Mouse (Mus musculus) gastrocnemius, adult 18-20 months (tissue): ENCODE measurements at regions not wholly inside any gene's neighbourhood (a gene's known extent, or its start where the extent isn't known, plus 50 kb on each side); places are given as distances from the start of the nearest gene placed in this dataset.
"Not testable (repeated sequence)": the region's sequence is repeated elsewhere in the genome, so short reads cannot be mapped to it uniquely, and the experiment has no call there.

Experiments used
- DNase-seq: peaks from one replicate; pipeline ENCODE4 v3.0.0; 2021; ENCODE audit warnings: low spot score

DNA sequence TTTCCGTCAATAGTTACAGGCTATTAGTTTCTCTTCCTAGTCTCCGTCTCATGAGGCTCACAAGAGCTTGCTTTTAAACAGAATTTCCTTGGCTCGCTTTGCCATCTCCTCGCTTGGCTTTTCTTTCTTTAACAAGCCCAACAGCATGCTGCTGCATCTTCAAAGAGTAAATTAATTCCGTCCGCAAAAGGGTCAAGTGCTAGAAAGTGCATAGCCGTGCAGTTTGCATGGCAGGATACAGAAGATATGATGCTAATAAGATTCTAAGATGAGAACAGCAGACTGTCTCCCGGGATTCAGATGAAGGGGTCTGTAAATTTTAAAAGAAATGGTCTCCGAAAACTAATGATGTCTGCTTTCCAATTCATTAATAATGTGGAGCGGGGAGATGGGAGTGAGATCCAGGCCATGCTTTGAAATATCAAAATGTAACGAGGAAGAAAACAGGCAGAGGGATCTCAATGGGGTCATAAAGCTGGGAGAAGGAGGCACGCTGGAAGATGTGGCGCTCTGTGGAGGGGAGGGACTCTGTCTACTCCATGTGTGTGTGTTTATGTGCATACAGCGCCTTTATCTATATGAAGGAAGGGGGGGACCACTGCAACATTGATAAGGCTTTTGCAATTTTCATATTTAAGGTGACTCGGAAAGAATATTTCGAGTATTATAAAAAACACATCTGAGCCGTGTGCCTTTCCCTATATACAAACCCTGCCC lies 183.0 kb upstream of the Pmfbp1 start:
- DNase-seq: no peak

DNA sequence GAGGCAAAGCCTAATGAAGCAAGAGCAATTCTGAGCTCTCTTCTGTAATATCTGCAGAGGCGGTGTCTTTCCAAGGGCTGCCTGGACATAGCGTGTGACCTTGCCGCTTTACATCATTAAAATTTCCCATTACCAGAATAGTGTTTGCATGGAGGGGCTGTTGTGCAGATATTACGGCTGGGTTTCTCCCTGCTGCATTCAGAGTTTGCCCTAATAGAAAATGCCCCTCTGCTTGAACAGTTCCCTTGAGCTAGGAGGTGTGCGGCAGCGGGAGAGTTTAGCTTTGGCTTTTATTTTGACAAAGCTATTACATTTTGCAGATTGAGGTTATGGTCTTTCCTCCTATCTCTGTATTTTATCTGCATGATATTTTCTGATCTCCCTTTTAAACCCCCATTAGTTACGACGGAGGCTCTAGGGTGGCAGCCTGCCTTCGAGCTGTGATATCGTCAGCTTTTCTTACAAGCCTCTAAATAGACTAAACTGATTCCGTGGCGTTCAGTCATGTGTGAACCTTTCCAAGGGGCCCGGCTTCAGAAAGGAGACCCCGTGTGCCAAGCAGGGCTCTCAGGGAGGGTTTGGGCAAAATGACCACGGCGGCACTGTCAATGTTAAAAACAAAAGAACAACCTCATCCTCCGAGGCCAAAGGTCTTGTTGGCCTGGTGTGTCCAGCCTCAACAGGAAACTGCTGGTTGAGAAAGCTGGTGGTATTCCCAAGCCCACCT lies 182.2 kb upstream of the Pmfbp1 start:
- DNase-seq: no peak

GRCm38 (mm10) chr8:109312731-109313130 lies 181.1 kb upstream of the Pmfbp1 start:
- no peak for DNase-seq

DNA sequence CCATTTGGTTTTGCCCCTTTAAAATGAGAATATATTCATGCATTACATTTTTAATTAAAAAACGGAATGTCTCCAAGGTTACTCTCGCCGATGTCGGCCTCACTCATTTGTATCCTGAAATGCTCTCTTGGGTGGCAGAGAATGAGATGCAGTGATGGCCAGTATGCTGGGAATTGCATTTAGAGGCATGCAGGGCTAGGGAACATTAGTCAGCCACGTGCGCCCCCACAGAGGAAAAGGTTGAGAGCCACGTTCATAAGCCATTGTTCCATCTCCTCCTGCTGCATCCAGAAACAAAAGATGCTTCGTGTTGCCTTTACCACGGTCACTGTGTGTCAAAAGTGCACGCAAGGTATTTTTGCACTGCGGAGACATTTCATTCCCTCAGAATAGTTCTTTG lies 172.9 kb upstream of the Pmfbp1 start:
- no peak for DNase-seq

- no peak for DNase-seq
Observed at GRCm38 (mm10) chr8:109323351-109323750, 170.5 kb upstream of the Pmfbp1 start.

DNA sequence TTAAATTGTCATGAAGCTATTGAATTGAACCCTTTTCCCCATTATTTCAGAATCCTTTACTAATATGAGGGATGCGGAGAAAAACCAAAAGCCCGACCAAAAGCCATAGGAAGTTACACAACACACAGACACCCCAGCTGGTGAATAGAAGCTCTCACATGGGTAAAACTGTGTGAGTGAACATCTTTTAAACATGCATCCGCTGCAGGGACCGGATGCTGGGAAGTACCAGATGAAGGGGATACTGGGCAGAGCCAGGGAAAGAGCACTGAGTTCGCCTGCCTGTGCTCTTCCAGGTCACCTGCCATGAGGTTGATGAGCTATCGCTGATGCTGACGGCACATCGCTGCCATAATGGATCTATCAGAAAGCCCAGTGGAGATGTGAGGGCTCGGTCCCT lies 169.6 kb upstream of the Pmfbp1 start:
- DNase-seq: no peak

GRCm38 (mm10) chr8:109336203-109336602 lies 157.6 kb upstream of the Pmfbp1 start:
- no peak for DNase-seq

DNA sequence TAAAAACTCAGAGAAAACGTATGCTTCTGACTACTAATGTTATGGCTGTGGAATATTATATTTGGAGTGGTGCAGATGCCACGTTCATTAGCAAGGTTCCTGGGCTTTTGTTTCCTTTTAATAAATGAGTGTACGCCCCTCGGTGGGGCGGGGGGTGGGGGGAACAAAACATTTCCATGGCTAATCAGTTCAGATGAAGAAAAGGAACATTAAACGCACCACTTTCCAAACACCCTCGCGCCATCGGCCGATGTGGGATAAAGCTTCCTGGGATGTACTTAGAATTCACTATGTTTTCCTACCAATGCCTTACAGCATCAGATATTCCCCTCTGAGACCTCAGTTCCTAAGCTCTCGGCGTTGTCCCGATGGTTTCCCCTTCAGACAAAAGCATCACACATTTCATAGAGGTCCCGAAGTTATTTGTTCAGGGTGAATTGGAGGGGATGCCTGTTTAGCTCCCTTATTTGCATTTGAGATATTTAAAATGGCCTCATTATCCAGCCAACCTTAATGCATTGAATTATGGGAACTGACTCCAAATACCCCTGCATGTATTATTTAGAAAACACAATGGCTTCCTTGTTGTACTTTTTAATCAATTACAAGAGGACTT lies 155.5 kb upstream of the Pmfbp1 start:
- DNase-seq: no peak

DNA sequence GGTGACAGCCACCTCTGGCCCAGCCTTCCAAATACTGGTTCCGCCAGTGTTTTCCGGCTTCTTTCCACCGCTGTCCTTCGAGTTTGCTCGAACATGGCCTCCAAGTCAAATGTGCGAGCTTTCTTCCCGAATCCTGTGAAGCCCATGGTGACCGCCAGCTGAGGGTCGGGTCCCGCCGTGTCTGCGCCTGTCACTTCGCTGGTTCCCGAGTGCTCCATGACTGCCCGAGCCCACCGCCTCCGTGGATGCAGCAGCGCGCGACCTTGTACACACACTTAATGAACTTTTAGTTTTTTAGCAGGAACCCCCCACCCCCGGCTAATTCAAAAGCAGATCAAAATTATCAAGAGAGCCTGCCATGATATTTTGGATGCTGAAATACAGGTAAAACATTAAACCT lies 153.2 kb upstream of the Pmfbp1 start:
- not testable (repeated sequence) for DNase-seq

- no peak for DNase-seq
Observed at GRCm38 (mm10) chr8:109355168-109355567, 138.7 kb upstream of the Pmfbp1 start.

DNA sequence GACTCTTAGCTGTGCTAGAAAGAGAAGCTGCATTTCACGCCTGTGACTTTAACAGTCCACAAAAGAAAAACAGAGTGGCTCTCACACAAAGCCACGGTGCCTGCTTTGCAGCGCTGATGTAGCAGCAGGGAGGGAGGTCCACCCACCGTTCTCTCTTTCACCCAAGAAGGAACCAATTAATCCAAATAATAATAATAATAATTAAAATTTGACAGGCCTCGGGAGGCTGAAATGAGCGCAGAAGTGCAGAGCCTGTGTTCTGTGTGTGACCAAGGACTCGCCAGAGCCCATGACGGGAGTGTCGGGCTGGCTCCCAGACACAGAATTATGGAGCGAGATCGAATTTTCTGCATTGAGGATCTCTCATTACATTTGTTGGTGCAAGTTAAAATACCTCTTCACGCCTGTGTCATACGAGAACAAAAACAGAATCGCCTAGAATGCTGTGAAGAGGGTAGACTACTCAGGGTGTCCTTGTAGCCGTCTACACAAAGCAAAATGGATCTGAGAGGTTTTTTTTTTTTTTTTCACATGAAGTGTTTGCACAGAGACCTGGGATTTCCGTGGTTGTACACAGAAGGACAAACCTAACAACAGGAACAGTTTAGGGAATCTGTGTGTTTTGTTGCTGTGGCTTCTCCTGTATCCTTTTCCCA lies 134.3 kb upstream of the Pmfbp1 start:
- DNase-seq: no peak

DNA sequence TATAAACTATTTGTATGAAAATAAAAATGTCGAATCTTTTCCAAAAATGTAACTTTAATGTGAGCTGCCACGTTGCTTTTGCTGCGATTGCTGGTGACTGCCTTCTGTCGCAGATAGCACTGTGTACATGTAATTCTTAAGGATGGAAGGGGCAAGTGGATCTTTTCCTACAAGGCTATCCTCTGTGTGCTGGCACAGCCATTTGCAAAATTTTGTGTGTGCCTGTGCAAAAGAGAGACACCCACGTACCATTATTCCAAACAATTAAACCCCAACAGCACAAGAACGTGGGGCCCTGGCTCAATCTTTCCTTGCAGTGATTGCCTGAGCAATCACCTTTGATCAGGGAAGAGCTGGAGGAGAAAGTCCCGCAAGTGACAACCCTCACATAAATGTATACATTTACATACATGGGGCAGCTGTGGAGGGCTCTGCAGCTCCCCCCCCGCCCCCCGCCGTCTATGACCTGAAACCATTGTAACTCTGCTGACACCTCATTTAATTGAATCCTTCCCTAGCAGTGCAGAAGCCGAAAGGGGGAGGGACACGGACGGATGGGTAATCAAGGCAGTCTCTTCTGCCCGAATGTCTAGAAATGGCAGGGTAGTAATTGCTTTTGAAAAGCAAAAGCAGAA lies 133.6 kb upstream of the Pmfbp1 start:
- DNase-seq: no peak

DNA sequence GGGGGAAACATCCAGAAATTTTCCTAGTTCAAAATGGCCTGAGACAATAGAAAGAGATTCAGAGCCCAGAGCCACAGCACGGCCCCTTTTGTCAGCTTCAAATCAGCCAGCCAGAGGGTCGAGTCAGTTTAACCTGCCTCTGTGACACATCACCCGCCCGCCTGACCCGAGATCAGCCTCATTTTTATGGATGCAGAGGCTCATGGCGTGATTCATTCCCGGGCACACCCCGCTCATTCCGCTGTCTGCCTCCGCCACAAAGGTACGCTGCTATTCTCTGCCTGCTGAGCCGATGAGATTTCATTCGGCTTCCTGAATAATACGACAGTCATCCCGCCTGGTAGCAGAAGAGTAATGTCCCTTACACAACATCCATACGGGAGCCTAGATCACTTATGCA lies 132.9 kb upstream of the Pmfbp1 start:
- DNase-seq: no peak

DNA sequence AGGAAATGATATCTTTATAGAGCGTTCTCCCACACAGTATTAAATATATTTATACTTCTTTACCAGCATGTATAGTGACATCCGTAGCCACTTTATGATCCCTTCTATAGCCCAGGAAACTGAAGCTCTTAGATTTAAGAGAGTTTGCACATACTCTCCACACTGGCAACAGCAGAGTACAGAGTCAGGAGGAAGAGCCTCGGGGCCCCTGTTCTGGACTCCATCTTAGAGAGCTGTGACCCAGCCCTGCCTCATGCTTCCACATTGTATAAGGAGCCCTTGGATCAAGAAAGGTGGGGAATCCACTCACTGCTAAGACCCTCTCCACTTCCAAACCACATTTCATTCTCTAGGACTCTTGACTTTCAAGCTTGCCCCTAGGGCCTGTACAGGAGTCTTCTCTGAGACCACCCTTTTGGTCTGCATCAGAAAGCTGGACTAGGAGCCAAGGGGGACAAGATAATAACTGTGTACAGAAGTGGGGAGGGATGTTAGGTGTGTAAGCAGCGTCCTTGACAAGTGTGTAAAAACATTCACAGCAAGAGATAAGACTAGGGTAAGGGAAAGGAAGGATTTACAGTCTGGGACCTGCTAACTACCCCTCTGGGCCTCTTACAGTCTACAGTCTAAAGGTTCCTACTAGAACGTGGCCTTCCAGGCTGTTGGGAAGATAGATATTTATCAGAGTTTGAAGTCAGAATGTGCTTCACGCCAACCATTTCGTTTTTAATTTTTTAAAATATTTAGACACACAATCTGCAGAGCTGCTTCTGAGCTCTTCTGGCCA lies 132.1 kb upstream of the Pmfbp1 start:
- no peak for DNase-seq

DNA sequence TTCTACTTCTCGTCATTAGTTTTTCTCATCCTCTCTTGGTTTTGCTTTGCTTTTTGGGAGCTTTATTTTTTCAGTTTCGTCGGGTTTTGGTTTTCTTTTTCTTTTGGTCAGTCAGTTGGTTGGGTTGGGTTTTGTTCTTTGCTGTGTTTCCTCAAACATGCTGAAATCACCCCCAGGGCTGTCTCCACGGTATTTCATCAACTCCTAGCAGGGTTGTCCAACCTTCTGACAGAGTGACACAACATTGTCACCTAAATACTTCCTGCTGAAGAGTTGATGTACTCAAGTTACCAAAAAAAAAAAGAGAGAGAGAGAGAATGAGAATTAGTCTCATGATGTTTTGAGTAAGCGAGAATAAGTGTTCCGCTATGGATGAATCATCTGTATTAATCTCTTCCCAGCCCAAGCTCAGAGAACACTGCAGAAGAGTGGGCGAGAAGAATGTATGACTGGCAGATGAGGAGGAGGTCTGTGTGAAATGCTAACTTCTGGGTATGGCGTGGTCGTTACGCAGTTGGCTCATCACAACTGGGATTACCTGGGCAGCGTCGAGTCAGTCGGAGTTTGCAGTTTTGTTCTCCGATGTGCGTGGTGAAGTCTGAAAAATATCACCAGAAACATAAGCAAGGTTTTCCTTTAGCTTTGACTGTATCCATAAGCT lies 130.5 kb upstream of the Pmfbp1 start:
- DNase-seq: no peak

DNA sequence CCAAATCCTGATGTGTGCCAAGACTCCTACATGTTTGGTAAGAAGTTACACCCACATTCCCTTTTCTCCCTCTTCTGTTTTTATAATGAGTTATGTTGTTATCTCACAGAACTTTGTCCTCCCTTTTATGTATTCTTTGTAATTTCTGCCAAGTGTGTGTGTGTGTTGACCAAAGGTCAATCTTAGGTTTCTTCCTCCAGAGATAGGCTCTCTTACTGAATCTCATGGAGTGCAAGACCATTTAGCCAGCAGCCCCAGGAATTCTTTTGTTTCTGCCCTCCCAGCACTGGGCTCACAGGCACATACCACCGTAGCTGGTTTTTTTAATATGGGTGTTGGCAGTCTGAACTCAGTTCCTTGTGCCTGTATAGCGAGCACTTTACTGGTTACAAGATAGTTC lies 119.8 kb upstream of the Pmfbp1 start:
- no peak for DNase-seq

DNA sequence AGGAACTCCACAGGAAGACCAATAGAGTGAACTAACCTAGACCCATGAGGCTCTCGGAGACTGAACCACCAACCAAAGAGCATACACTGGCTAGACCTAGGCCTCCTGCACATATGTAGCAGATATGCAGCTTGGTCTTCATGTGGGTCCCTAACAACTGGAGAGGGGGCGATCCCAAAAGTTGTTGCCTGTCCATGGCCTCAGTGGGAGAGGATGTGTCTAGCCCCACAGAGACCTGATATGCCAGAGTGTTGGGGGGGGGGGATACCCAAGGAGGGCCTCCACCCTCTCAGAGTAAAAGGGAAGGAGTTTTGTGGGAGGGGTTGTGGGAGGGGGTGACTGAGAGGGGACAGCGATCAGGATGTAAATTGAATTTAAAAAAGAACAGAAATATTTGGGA lies 108.9 kb upstream of the Pmfbp1 start:
- no peak for DNase-seq

GRCm38 (mm10) chr8:109395133-109395855 lies 98.5 kb upstream of the Pmfbp1 start:
- no peak for DNase-seq

DNA sequence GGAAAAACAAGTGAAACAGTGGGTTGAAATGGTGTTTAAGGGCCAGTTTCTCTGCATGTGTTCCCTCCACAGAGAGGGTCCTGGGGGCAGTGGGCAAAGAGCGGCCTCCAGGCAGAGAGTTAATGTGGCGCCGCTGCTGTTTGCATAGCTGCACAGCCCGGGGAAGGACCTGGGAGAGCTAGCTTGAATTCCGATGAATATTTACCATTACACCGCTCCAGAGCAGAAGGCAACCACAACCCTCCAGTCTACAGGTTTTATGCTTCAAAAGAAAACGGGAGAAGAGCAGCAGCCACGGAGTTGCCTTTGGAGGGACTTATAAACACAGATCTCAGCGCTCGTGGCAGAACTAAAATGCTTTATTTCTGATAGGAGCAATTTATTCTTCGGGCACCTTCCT lies 94.2 kb upstream of the Pmfbp1 start:
- no peak for DNase-seq

- no peak for DNase-seq
Observed at GRCm38 (mm10) chr8:109400192-109400591, 93.6 kb upstream of the Pmfbp1 start.
